Mouse (Mus musculus): ENCODE results near the gene Sall1. TPM values are rescaled to one million over a fixed set of nuclear protein-coding genes. Genes with fewer than 3 reads are reported as not detected.
A peak's percentile ranks its signal among the peaks of the same experiment; 100 is the strongest.

Sall1 gene
- polyA plus RNA-seq, 1 experiment from 2014 or later: 7.7 TPM

- H3K4me1 ChIP-seq (ENCODE audit: control insufficient read depth, insufficient read depth, low read length): peaks cover 14% of the 10 kb centered on the region
- peaks cover 3% of the 10 kb centered on the region; the same call in 1 of the 2 replicates for H3K36me3 ChIP-seq (ENCODE audit: control insufficient read depth, insufficient read depth, low read length)
- H3K4me3 ChIP-seq (ENCODE audit: low read depth, low read length): peak overlapping the region; percentile 46
- H3K27ac ChIP-seq (ENCODE audit: low read depth, low read length): peak overlapping the region; percentile 46
- 9% methylated on average over 12 of the region's 13 CpGs for WGBS (ENCODE audit: insufficient replicate concordance)
- no peaks in the 10 kb centered on the region for H3K9me3 ChIP-seq (replicated peaks; ENCODE audit: control insufficient read depth, low read length)
- no peaks in the 10 kb centered on the region for H3K27me3 ChIP-seq (ENCODE audit: control insufficient read depth, insufficient read depth, low read length)
- peak overlapping the region; percentile 52 for H3K9ac ChIP-seq (ENCODE audit: low read depth, low read length)
- peak overlapping the region; percentile 88 for H3K4me2 ChIP-seq
- ATAC-seq (replicated peaks; ENCODE audit: insufficient number of reproducible peaks, low FRiP score, low TSS enrichment): no peak
Measured at GRCm38 (mm10) chr8:89026139-89026520, 17.8 kb downstream of the Sall1 start.

GRCm38 (mm10) chr8:89025281-89026138 is 18.5 kb downstream of the Sall1 start:
- Histone ChIP-seq H3K9ac (ENCODE audit: low read depth, low read length) (peak overlapping the region; percentile 52), H3K4me3 (ENCODE audit: low read depth, low read length) (peak overlapping the region; percentile 46), H3K4me1 (ENCODE audit: control insufficient read depth, insufficient read depth, low read length) (peaks cover 17% of the 10 kb centered on the region), H3K36me3 (ENCODE audit: control insufficient read depth, insufficient read depth, low read length) (peaks cover under 1% of the 10 kb centered on the region; the same call in 1 of the 2 replicates), H3K4me2 (peak overlapping the region; percentile 88), H3K27me3 (ENCODE audit: control insufficient read depth, insufficient read depth, low read length) (no peaks in the 10 kb centered on the region), H3K9me3 (replicated peaks; ENCODE audit: control insufficient read depth, low read length) (no peaks in the 10 kb centered on the region), H3K27ac (ENCODE audit: low read depth, low read length) (peak overlapping the region; percentile 46)
- 3% methylated on average over 54 of the region's 55 CpGs for WGBS (ENCODE audit: insufficient replicate concordance)
- peak; percentile 36; the same call in 1 of the 2 replicates for ATAC-seq (replicated peaks; ENCODE audit: insufficient number of reproducible peaks, low FRiP score, low TSS enrichment)

DNA sequence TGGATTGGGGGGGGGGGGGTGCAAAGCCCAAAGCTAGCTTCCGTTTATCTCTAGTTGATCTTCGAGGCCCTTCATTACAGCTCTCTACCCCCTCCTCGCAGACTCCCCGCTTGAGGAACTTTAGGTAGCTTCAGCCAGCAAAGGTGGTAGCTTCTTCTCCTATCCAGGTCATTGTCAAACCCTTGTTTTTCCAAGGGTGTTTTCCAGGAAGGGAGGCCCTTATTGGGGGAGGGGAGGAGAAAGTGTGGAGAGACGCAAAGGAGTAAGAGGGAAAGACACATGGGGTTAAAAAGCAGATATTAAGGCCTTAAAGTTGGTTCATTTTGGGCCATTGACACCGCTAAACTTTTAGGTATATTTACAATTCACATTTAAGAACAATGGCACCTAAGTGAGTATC is 19.2 kb downstream of the Sall1 start:
- Histone ChIP-seq H3K4me1 (ENCODE audit: control insufficient read depth, insufficient read depth, low read length) (peaks cover 17% of the 10 kb centered on the region), H3K4me2 (peak overlapping the region; percentile 88; the same call in 1 of the 2 replicates), H3K36me3 (ENCODE audit: control insufficient read depth, insufficient read depth, low read length) (no peaks in the 10 kb centered on the region), H3K9me3 (replicated peaks; ENCODE audit: control insufficient read depth, low read length) (no peaks in the 10 kb centered on the region), H3K4me3 (ENCODE audit: low read depth, low read length) (no peak overlapping the region), H3K27me3 (ENCODE audit: control insufficient read depth, insufficient read depth, low read length) (no peaks in the 10 kb centered on the region), H3K27ac (ENCODE audit: low read depth, low read length) (peak overlapping the region; percentile 2), H3K9ac (ENCODE audit: low read depth, low read length) (no peak overlapping the region)
- no peak for ATAC-seq (replicated peaks; ENCODE audit: insufficient number of reproducible peaks, low FRiP score, low TSS enrichment)
- WGBS (ENCODE audit: insufficient replicate concordance): 19% methylated on average over 6 of the region's 6 CpGs

DNA sequence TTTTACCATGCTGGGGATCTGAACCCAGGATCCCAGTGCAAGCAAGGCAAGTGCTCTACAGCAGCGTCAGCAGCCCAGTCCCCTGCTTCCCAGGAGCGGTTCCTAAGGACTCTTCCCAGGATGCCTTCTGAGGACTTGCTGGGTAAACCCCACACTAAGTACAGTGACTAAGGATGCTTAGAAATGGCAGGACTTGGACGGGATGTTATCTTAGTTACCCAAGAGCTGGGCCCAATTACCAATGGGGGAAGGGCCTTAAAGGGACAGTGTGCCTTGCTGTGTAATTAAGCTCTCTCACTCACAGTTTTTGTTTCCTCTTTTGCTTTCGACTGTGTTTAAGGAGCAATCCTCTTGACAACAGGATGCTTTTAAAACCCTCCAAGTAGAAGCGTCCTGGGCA is 22.8 kb downstream of the Sall1 start:
- WGBS (ENCODE audit: insufficient replicate concordance): 3% methylated on average over 5 of the region's 5 CpGs
- Histone ChIP-seq H3K4me2 (no peak overlapping the region), H3K9me3 (replicated peaks; ENCODE audit: control insufficient read depth, low read length) (no peaks in the 10 kb centered on the region), H3K36me3 (ENCODE audit: control insufficient read depth, insufficient read depth, low read length) (no peaks in the 10 kb centered on the region), H3K27ac (ENCODE audit: low read depth, low read length) (no peak overlapping the region), H3K27me3 (ENCODE audit: control insufficient read depth, insufficient read depth, low read length) (no peaks in the 10 kb centered on the region), H3K4me3 (ENCODE audit: low read depth, low read length) (no peak overlapping the region), H3K4me1 (ENCODE audit: control insufficient read depth, insufficient read depth, low read length) (peaks cover 17% of the 10 kb centered on the region), H3K9ac (ENCODE audit: low read depth, low read length) (no peak overlapping the region; the same call in 1 of the 2 replicates)
- ATAC-seq (replicated peaks; ENCODE audit: insufficient number of reproducible peaks, low FRiP score, low TSS enrichment): no peak

- Histone ChIP-seq H3K27ac (ENCODE audit: low read depth, low read length) (no peak overlapping the region), H3K9ac (ENCODE audit: low read depth, low read length) (no peak overlapping the region), H3K9me3 (replicated peaks; ENCODE audit: control insufficient read depth, low read length) (no peaks in the 10 kb centered on the region), H3K27me3 (ENCODE audit: control insufficient read depth, insufficient read depth, low read length) (no peaks in the 10 kb centered on the region), H3K4me1 (ENCODE audit: control insufficient read depth, insufficient read depth, low read length) (peaks cover 4% of the 10 kb centered on the region), H3K4me2 (no peak overlapping the region), H3K36me3 (ENCODE audit: control insufficient read depth, insufficient read depth, low read length) (no peaks in the 10 kb centered on the region), H3K4me3 (ENCODE audit: low read depth, low read length) (no peak overlapping the region)
- WGBS (ENCODE audit: insufficient replicate concordance): 68% methylated on average over 4 of the region's 4 CpGs
- no peak for ATAC-seq (replicated peaks; ENCODE audit: insufficient number of reproducible peaks, low FRiP score, low TSS enrichment)
Measured at GRCm38 (mm10) chr8:89017891-89018290, 26.1 kb downstream of the Sall1 start.

GRCm38 (mm10) chr8:89016465-89017070 is 27.4 kb downstream of the Sall1 start:
- Histone ChIP-seq H3K9ac (ENCODE audit: low read depth, low read length) (no peak overlapping the region), H3K4me2 (no peak overlapping the region), H3K27me3 (ENCODE audit: control insufficient read depth, insufficient read depth, low read length) (no peaks in the 10 kb centered on the region; the same call in 1 of the 2 replicates), H3K4me3 (ENCODE audit: low read depth, low read length) (no peak overlapping the region), H3K9me3 (replicated peaks; ENCODE audit: control insufficient read depth, low read length) (no peaks in the 10 kb centered on the region), H3K27ac (ENCODE audit: low read depth, low read length) (no peak overlapping the region), H3K4me1 (ENCODE audit: control insufficient read depth, insufficient read depth, low read length) (peaks cover 4% of the 10 kb centered on the region), H3K36me3 (ENCODE audit: control insufficient read depth, insufficient read depth, low read length) (no peaks in the 10 kb centered on the region)
- ATAC-seq (replicated peaks; ENCODE audit: insufficient number of reproducible peaks, low FRiP score, low TSS enrichment): no peak
- 72% methylated on average over 7 of the region's 7 CpGs for WGBS (ENCODE audit: insufficient replicate concordance)

GRCm38 (mm10) chr8:89015539-89015938 is 28.4 kb downstream of the Sall1 start:
- WGBS (ENCODE audit: insufficient replicate concordance): 59% methylated on average over 6 of the region's 6 CpGs
- Histone ChIP-seq H3K27ac (ENCODE audit: low read depth, low read length) (no peak overlapping the region), H3K9me3 (replicated peaks; ENCODE audit: control insufficient read depth, low read length) (no peaks in the 10 kb centered on the region), H3K27me3 (ENCODE audit: control insufficient read depth, insufficient read depth, low read length) (no peaks in the 10 kb centered on the region; the same call in 1 of the 2 replicates), H3K4me2 (no peak overlapping the region), H3K4me1 (ENCODE audit: control insufficient read depth, insufficient read depth, low read length) (no peaks in the 10 kb centered on the region), H3K4me3 (ENCODE audit: low read depth, low read length) (no peak overlapping the region), H3K36me3 (ENCODE audit: control insufficient read depth, insufficient read depth, low read length) (no peaks in the 10 kb centered on the region), H3K9ac (ENCODE audit: low read depth, low read length) (no peak overlapping the region)
- ATAC-seq (replicated peaks; ENCODE audit: insufficient number of reproducible peaks, low FRiP score, low TSS enrichment): no peak

GRCm38 (mm10) chr8:89012853-89013534 is 31.0 kb downstream of the Sall1 start:
- H3K4me1 ChIP-seq (ENCODE audit: control insufficient read depth, insufficient read depth, low read length): no peaks in the 10 kb centered on the region
- H3K9me3 ChIP-seq (replicated peaks; ENCODE audit: control insufficient read depth, low read length): no peaks in the 10 kb centered on the region
- no peak overlapping the region for H3K27ac ChIP-seq (ENCODE audit: low read depth, low read length)
- no peak overlapping the region for H3K4me2 ChIP-seq
- no peak overlapping the region for H3K4me3 ChIP-seq (ENCODE audit: low read depth, low read length)
- H3K9ac ChIP-seq (ENCODE audit: low read depth, low read length): no peak overlapping the region
- ATAC-seq (replicated peaks; ENCODE audit: insufficient number of reproducible peaks, low FRiP score, low TSS enrichment): no peak
- H3K27me3 ChIP-seq (ENCODE audit: control insufficient read depth, insufficient read depth, low read length): peaks cover 5% of the 10 kb centered on the region
- no peaks in the 10 kb centered on the region for H3K36me3 ChIP-seq (ENCODE audit: control insufficient read depth, insufficient read depth, low read length)
- WGBS (ENCODE audit: insufficient replicate concordance): 84% methylated on average over 6 of the region's 6 CpGs
